ENCODE assay signal across 1 mouse cellular context in the genomic region with DNA sequence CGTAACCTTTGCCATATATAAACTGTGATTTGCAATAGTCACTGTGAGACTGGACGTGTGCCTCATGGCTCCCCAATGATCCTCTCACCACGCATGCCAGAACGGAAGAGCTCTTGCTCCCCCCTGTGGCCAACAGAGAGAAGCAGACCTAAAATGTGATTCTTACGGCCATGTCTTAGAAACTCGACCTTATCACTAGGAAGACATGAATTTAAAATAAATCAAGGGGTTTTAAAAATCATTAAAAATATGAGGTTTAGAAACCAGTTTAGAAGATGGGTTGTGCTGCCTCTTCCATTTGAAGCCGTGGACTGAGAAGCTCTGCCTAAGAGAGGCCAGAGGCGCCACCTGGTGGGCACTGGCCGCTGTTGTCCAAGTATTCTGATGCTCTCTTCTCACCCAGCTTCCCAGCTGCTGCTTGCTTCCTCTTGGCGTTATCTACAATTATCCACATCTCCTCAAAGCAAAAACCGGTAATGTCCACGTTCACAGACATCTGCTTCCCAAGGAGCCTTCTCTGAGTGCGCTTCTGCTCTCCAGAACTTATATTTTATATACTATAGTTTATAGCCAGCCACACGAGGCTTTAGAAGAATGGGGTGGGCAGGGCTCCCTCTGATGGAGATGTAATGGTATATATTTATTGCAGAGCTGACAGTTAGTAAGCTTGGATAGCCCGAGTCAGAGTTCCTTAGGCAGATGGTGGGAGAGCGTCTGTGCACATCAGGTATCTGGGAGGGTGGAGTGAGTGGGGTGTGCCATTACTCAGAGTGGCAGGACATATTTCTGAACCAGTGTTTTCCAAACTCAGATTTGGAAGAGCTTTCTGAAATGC.
TF ChIP-seq lines count a peak whose summit lies in the region.

No protein-coding gene starts in this region.

TF ChIP-seq in MEL, 35 proteins besides CTCF, POLR2A, EP300 and RAD21 (continued from another document):
- TF ChIP-seq SIN3A (IDR thresholded peaks at IDR 0.05; ENCODE audit: low read length) (peak; percentile 64; the same call in 1 of the 2 replicates), ZC3H11A (IDR thresholded peaks at IDR 0.05; ENCODE audit: low read depth, low read length) (peak; percentile 88), RCOR1 (IDR thresholded peaks at IDR 0.05; ENCODE audit: low read depth, low read length) (no peak), USF2 (IDR thresholded peaks at IDR 0.05; ENCODE audit: borderline replicate concordance in 1 of 2, insufficient read depth in 1 of 2, low read depth in 1 of 2, low read length in 2 of 2) (no peak), NELFE (IDR thresholded peaks at IDR 0.05; ENCODE audit: low read depth, low read length) (no peak), MAX (IDR thresholded peaks at IDR 0.05; ENCODE audit: low read length) (no peak), MYC (IDR thresholded peaks at IDR 0.05; ENCODE audit: low read depth, low read length) (peak; percentile 86), UBTF (IDR thresholded peaks at IDR 0.05; ENCODE audit: borderline replicate concordance, insufficient read depth, low read depth, low read length) (no peak)
